Mouse (Mus musculus): Measurements from ENCODE around the gene Gstp2. TPM values are rescaled to one million over a fixed set of nuclear protein-coding genes. Genes with fewer than 3 reads are reported as not detected.
"Not testable (repeated sequence)": the region's sequence is repeated elsewhere in the genome, so short reads cannot be mapped to it uniquely, and the experiment has no call there.

Gstp2 gene
- total RNA-seq, 2 experiments from 2014 or later, result 40.5 to 55.2 TPM

DNA sequence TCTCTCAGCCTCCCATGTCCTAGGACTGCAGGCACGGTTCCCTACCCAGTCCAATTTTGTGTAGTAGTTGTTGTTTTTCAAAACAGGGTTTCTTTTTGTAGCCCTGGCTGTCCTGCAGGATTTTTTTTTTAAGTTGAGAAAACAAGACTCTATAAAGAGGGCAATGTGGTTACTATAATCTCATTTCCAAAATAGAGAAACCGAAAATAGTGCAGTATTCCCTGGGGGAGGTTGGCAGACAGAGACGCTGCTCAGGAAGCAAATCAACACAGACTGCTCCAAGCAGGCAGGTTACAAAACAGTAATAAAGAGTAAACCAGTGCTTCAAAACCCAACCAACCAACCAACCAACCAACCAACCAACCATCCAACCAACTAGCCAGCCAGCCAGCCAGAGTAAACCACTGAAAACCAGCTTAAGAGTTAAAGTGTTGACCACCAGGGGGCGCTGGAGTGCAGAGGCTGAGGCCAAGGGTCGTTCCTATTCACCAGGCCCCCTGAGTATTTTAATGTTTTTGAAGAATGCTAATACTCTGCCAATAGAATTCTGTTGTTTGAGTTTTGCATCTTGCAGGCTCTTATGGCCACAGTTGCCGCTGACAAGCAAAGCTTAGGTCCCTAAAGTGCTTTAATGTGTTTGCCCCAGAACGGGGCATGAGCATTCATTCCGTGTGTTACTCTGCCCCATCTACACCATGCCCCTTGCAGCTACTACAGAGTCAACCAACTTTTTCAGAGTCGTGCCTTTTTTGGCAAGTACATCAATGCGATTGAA, 6.1 kb upstream of the Gstp2 start:
- DNase-seq (ENCODE audit: low spot score in 2 of 2), result peak; percentile 32 to 60

DNA sequence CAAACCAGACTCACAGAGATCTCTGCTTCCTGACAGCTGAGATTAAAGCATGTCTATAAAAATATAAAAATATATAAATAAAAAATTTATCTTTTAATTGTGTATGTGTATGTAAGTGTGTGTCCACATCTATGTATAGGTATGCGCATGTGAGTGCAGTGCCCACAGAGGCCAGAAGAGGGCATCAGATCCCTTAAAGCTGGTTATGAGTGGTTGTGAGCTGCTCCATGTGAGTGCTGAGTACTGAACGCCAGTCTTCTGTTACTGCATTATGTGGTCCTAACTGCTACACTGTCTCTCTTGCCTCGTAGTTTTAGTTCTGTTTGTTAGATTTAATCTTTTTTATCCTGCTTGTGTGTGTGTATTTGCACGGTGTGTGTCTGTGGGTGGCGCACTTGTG, 5.2 kb upstream of the Gstp2 start:
- no peak for DNase-seq (ENCODE audit: low spot score in 2 of 2)

DNA sequence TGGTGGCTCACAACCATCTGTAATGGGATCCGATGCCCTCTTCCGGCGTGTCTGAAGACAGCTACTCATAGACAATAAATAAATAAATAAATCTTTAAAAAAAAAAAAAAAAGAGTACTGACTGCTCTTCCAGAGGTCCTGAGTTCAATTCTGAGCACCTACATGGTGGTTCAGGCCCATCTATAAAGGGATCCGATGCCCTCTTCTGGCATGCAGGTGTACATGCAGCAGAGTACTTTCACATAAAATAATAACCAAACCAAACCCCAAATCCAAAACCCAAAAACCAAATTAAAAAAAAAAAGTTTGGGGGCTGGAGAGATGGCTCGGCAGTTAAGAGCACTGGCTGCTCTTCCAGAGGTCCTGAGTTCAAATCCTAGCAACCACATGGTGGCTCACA, 3.2 kb upstream of the Gstp2 start:
- not testable (repeated sequence) for DNase-seq (ENCODE audit: low spot score in 2 of 2)

DNA sequence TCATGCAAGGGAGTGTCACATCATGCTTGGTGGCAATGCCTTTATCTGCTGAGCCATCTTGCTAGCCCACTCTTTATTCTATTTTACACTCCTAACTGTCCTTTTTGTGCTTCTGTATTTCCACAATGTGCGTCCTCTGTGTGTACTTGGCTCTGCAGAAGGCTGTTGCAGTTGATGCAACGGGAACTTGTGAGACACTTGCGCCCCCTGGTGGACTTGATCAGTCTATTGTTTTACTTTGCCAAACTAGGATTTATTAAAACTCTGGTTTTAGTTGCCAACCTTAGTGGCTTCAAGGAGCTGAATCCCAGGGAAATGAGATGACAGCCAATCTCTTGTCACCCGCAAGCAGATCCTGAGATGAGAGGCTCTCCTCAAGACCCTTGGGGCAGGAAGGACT, 2.0 kb upstream of the Gstp2 start:
- DNase-seq (ENCODE audit: low spot score in 2 of 2), result peak; percentile 69 to 84

DNA sequence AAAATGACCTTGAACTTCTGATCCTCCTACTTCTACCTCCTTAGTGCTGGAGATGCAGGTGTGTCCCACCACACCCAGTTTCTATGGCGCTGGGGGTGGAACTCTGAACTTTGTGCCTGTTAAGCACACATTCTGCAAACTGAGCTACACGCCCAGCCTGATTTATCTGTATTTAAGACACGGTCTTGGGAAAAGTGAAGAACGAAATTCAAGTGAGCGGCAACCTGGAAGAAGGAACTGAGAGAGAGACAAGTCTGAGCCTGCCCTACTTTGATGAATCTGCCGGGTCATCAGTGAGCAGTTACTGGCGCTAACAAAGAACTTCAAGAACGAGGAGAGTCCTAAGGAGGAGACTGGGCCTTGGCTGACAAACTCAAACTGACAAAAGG, 1.0 kb upstream of the Gstp2 start:
- no peak for DNase-seq (ENCODE audit: low spot score in 2 of 2)

DNA sequence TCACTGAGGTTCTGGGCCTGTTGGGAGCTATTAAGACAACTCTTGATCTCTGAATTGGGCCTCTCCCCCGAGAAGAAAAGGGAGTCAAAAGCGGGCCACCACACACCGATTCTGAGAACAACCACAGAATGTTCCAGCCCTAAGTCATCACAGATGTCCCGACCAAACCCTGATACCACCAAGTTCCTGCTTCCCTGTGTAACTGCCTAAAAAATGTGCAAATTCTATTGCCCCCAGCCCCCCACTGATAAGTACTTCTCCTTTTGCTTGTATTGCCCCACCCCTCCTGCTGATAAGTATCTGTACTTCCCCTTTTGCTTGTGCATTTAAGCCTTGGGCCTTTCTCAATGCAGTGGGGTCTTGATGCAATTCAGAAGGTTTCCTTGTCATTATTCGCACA, 1.7 kb downstream of the Gstp2 start:
- DNase-seq (ENCODE audit: low spot score in 2 of 2), result not testable (repeated sequence)

DNA sequence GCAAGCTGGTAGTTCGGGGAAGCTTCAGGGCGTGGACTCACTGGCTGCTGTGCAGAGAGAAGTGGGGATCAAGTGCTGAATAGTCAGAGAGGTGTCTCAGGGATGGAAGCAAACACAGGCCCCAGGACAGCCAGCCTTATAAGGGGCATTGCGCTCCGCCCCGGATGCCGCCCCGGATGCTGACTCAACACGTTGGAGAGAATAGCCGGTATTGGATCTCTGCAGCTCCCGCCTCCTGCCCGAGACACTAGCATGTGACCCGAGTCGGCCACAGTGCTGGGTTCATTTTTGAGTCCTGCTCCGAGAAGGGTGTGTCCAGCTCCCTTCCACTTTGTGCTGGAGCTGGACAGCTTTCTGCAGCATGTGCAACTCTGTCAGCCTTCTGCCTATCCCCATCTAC, 3.7 kb downstream of the Gstp2 start:
- DNase-seq (ENCODE audit: low spot score in 2 of 2), result no peak

DNA sequence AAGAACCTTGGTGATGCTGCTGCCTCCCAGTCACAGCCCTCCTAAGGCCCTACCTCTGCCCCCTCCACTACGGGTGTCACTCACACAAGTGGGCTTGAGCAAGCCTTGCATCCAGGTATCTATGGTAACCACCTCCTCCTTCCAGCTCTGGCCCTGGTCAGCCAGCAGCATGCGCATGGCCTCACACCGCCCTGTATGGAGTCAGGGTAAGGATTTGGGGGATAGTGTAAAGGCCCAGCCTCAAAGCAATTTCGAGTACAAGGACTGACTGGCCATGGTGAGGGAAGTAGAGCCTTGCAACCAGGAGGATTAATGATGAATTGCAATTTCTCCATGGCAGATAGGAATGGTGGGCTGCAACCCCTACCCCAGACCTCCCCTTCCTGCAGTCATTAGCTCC, 4.3 kb downstream of the Gstp2 start:
- not testable (repeated sequence) for DNase-seq (ENCODE audit: low spot score in 2 of 2)

DNA sequence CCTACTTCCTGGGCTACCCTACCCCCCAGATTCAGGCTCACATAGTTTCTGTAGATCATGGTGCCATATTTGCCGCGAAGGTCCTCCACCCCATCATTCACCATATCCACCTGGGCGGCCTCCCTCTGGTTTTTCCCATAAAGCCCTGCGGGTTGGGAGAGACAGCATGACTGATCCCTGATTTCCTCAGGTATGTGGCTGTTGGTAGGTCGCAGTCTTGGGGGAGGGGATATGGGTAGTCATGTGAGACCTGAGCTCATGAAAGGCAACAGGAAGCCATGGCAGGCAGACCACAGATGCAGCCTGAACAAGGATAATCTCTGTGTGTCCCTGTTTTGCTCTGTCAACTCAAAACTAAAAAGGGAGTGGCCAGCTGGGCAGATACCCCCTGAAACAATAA, 4.9 kb downstream of the Gstp2 start:
- DNase-seq (ENCODE audit: low spot score in 2 of 2), result not testable (repeated sequence)

DNA sequence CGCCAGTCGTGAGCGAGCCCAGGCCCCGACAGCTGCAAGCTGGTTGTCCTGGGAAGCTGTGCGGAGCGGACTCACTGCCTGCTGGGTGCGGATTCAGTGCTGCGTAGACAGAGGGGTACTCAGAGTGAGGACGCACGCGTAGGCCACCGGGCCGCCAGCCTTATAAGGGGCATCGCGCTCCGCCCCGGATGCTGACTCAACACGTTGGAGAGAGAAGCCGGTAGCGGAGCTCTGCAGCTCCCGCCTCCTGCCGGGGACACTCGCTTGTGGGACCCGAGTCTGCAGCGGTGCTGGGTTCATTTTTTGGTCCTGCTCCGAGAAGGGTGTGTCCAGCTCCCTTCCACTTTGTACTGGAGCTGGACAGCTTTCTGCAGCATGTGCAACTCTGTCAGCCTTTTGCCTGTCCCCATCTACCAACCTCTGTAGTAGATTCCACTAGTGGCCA, 8.0 kb downstream of the Gstp2 start, which contains the start of gene Gstp1:
Gene Gstp1 (minus strand): TSS at position 198 of the 445 bp plus-strand sequence.
- peak; percentile 87 to 90 for DNase-seq (ENCODE audit: low spot score in 2 of 2)

DNA sequence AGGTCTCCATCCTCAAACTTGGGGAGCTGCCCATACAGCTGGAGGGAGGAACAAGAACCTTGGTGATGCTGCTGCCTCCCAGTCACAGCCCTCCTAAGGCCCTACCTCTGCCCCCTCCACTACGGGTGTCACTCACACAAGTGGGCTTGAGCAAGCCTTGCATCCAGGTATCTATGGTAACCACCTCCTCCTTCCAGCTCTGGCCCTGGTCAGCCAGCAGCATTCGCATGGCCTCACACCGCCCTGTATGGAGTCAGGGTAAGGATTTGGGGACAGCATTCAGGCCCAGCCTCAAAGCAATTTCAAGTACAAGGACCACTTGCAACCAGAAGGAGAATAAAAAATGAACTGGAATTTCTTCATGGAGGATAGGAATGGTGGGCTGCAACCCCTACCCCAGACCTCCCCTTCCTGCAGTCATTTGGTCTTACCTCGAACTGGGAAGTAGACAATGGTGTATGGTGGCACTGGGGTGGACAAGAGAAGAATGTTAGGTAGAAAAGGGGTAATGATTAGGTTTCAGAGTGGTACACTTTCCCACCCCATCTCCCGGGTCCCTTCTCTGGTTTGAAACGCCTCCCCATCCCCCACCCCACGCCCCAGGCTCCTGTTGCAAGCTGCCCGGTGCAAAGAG, 8.6 kb downstream of the Gstp2 start:
- not testable (repeated sequence) for DNase-seq (ENCODE audit: low spot score in 2 of 2)

DNA sequence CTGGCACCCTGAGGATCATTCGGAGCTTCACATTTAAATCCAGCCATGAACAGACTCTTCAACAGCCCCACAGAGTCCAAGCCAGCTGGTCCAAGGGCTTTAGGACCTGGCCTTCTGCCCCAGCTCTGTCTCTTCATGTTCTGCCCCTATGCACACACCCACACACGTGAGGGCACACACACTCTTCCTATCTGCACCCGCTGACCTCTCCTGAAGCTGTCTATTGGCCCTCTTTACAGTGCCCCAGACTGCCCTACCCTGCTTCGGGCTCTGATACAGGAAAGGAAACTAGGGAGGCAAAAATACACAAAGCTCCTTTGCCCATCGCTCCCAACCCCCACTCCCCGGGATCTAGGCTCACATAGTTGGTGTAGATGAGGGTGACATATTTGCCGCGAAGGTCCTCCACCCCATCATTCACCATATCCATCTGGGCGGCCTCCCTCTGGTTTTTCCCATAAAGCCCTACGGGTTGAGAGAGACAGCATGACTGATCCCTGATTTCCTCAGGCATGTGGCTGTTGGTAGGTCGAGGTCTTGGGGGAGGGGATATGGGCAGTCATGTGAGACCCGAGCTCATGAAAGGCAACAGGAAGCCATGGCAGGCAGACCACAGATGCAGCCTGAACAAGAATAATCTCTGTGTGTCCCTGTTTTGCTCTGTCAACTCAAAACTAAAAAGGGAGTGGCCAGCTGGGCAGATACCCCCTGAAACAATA, 9.3 kb downstream of the Gstp2 start:
- no peak for DNase-seq (ENCODE audit: low spot score in 2 of 2)

DNA sequence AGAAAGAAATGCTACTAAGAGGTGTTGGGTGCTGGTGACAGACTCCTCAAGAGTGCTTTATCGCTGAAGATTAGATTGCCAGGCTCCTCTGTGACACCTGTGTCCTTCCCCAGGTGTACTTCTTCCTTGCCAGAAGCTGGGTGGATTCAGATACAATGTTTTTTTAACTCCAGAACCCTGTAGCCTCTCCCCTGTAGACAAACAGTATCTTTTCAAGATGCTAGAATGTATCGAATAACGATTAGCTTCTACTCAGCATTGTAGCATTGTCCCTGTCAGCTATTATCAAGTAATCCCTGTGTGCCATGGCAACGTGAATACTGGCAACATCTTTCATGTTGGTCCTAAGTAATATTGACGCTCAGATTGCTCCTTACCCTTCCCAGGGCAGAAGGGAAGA, 12.1 kb downstream of the Gstp2 start:
- no peak for DNase-seq (ENCODE audit: low spot score in 2 of 2)

DNA sequence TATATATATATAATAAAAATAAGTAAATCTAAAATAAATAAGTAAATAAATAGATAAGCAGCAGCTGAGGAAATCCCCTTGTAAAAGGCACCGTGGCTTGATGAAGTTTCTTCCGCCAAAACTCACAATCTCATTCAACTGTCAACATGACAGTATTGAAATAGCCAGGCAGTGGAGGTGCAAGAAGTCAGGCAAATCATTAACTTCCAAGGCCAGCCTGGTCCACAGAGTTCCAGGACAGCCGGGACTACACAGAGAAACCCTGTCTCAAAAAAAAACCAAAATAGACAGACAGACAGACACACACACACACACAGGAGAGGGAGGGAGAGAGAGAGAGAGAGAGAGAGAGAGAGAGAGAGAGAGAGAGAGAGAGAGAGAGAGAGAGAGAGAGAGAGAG, 12.5 kb downstream of the Gstp2 start:
- DNase-seq (ENCODE audit: low spot score in 2 of 2), result no peak

DNA sequence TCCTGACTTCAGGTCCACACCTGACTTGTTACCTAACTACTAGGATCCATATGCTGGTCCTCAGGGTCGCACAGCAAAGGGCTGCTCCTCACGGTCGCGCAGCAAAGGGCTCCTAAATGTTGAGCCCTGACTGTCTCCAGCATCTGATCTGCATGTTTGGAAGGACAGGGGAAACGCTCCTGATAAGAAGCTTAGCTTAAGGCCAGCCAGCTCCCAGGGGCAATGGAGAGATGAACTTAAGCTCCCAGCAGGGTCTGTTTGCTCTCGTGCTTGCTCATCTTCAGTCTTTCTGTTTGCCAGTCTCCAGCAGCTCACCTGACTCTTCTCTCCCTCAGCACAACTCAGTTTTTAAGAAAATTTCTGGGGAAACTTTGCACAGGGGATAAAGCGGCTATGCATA, 13.2 kb downstream of the Gstp2 start:
- DNase-seq (ENCODE audit: low spot score in 2 of 2), result no peak

DNA sequence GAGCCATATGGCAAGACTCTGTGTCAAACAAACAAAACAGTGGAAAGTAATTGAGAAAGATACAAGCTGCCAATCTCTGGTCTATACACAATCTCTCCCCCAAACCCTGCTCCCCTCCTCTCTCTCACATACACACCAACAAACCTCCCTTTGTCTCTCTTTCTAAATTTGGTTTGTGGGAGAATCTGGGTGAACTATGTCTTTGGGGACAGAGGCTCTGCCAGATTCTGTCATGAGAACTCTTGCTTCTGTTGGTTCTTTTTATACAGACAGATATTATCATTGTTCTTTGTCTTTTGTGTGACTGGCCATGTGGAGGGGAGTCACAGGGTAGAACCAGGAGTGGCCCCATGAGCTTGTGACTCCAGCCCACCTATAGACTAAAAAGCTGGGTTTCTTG, 18.2 kb downstream of the Gstp2 start:
- DNase-seq (ENCODE audit: low spot score in 2 of 2), result no peak

DNA sequence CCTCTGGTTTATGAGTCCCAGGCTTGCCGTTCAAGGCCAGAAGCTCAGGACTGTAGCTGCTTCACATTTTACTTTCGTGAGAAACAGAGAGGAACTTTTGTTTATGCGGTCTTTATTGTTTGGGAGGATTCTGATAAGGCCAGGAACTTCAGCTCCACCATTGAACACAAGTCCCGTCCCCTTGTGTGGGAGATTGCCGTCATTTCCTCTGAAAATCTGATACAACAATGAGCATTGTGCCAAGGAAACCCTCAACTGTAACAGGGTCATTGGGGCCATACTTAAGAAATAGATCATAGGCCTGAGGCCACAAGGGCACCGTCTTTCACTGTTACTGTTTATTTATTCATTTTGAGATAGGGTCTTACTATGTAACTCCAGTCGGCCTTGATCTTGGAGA, 22.6 kb downstream of the Gstp2 start:
- DNase-seq (ENCODE audit: low spot score in 2 of 2), result no peak

DNA sequence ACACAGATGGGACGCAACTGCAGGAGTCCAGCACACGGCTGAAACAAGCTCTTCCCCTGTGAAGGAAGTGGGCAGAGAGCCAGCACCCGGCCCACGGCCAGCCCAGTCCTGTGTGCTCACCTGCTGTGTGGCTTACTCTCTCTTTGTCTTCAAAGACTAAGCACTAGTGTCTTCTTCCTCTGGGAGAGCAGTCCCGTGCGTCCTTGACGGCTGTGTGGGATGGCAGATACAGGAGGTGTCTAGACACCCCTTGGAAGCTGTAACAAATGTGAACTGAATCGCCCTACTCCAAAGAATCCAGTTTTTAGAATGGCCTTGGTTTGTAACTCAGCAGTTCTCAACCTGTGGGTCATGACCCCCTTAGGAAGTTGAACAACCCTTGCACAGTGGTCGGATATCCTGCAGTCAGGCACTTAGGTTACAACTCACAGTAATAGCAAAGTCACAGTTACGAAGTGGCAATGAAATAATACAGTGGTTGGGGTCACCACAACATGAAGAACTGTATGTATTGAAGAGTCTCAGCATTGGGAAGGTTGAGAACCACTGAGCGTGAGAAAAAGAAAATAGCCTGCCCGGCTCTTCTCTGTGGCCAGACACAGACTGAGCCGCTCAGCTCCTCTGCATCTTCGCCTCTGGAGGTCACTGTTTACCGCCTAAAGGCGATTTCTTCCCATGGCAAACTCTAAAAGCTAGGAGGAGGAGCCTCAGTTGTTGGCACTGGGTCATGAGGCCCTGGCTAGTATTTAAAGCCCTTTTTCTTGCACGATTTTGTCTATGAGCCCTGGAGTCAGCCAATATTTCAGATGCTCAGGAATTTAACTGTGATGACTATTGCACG, 26.9 kb downstream of the Gstp2 start:
- peak; percentile 69 to 82 for DNase-seq (ENCODE audit: low spot score in 2 of 2)

DNA sequence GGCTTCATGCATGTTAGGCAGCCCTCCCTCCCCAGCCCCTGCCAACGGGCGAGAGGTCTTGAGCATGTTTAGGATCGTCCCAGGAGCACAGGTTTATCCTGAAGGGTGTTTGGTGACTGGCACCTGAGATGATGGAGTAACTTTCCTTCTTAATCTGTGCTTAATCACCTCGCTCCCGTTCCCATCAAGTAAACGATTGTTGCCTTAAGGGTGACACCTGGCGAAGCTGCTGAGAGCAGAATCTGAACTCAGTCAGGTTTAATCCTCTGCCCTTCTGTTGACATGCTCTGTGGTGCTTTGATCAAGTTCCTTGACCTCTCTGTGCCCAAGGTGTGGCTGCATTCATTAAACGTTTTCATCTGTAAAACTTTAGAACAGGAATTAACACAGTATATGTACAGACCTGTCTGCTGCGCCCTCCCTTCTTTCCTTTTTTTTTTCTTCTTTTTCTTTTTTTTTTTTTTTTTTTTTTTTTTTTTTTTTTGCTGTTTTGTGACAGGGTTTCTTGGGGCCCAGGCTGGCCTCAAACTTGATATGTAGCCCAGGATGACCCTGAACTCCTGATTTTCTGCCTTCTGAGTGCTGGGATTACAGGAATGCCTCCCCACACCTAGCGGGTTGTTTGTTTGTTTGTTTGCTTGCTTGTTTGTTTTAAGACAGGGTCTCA, 27.8 kb downstream of the Gstp2 start:
- no peak for DNase-seq (ENCODE audit: low spot score in 2 of 2)

DNA sequence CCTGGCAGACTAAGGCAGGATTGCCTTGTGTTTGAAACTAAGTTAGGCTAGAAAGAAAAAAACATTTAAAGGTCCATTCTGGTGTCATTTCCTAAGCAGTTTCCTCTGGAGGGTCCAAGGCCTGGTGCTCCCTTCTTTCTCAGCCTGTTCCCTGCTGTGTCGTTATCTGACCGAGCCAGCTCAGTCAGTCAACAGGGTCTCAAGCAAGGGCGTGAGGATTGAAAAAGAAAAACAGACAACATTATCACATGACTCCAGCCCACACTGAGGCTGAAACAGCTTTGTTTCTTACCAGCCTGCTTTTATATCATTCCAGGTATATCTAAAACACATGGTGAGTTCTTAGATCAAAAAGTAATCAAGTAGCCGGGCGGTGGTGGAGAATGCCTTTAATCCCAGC, 30.2 kb downstream of the Gstp2 start:
- no peak for DNase-seq (ENCODE audit: low spot score in 2 of 2)

DNA sequence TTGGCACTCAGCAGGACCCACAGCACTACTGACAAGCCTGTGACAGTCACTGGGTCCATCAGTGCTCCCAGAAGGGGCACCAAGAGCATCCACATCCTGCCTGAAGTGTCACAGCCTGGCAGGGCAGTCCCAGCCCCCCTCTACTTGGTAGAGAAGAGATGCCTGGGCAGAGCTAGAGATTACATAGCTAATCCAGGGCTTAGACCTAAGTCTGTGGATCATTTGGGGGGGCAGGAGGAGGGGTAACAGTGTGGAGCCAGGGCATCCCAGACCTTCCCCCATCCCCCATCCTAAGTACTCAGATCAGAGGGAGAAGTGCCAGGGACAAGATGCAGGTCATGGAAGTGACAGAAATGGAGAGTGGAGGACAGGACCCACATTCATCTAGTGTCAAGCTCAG, 31.0 kb downstream of the Gstp2 start:
- no peak for DNase-seq (ENCODE audit: low spot score in 2 of 2)
